Mouse (Mus musculus): ENCODE results near the gene Grm8. TPM values are rescaled to one million over a fixed set of nuclear protein-coding genes. Genes with fewer than 3 reads are reported as not detected.

Gene Grm8
- 2.6 and 3.7 TPM in 2 replicates for polyA plus RNA-seq (2015; fragmentation: Nextera tagmentation; extraction: Ambion mirVana)

GRCm38 (mm10) chr6:28135001-28135401 is at the start of gene Grm8:
Gene Grm8, minus strand, starts transcription at chr6:28135178.
- Histone ChIP-seq H3K27ac (ENCODE audit: low read length) (no peak within 1 kb of the TSS), H3K4me3 (ENCODE audit: low read length) (peak within 1 kb of the TSS; percentile 60), H3K36me3 (ENCODE audit: control insufficient read depth, insufficient read depth, low read length) (no peaks in the 10 kb centered on the region), H3K4me2 (ENCODE audit: low read depth, low read length) (peak within 1 kb of the TSS; percentile 96), H3K9ac (ENCODE audit: low read depth, low read length) (peak within 1 kb of the TSS; percentile 59), H3K27me3 (replicated peaks; ENCODE audit: control insufficient read depth, insufficient read depth, low read length) (peaks cover 37% of the 10 kb centered on the region), H3K9me3 (ENCODE audit: control insufficient read depth, low read length) (no peaks in the 10 kb centered on the region), H3K4me1 (ENCODE audit: control insufficient read depth, insufficient read depth, low read length) (peaks cover 12% of the 10 kb centered on the region; the same call in 1 of the 2 replicates)
- WGBS, result under 1% methylated on average over 42 of the region's 42 CpGs
- ATAC-seq, result peak; percentile 32

GRCm38 (mm10) chr6:28169851-28170539 is 35.0 kb upstream of the Grm8 start:
- 70% methylated on average over 19 of the region's 19 CpGs for WGBS
- no peaks in the 10 kb centered on the region for H3K9me3 ChIP-seq (ENCODE audit: control insufficient read depth, low read length)
- H3K9ac ChIP-seq (ENCODE audit: low read depth, low read length), result no peak overlapping the region
- ATAC-seq, result no peak
- H3K4me3 ChIP-seq (ENCODE audit: low read length), result no peak overlapping the region
- H3K4me1 ChIP-seq (ENCODE audit: control insufficient read depth, insufficient read depth, low read length), result no peaks in the 10 kb centered on the region
- H3K36me3 ChIP-seq (ENCODE audit: control insufficient read depth, insufficient read depth, low read length), result no peaks in the 10 kb centered on the region
- H3K4me2 ChIP-seq (ENCODE audit: low read depth, low read length), result no peak overlapping the region
- no peaks in the 10 kb centered on the region for H3K27me3 ChIP-seq (replicated peaks; ENCODE audit: control insufficient read depth, insufficient read depth, low read length)
- H3K27ac ChIP-seq (ENCODE audit: low read length), result no peak overlapping the region

- Histone ChIP-seq H3K27ac (ENCODE audit: low read length) (no peak overlapping the region), H3K9ac (ENCODE audit: low read depth, low read length) (no peak overlapping the region), H3K9me3 (ENCODE audit: control insufficient read depth, low read length) (no peaks in the 10 kb centered on the region), H3K4me1 (ENCODE audit: control insufficient read depth, insufficient read depth, low read length) (no peaks in the 10 kb centered on the region), H3K4me3 (ENCODE audit: low read length) (no peak overlapping the region), H3K27me3 (replicated peaks; ENCODE audit: control insufficient read depth, insufficient read depth, low read length) (no peaks in the 10 kb centered on the region), H3K36me3 (ENCODE audit: control insufficient read depth, insufficient read depth, low read length) (no peaks in the 10 kb centered on the region), H3K4me2 (ENCODE audit: low read depth, low read length) (no peak overlapping the region)
- no peak for ATAC-seq
- WGBS, result 72% methylated on average over 5 of the region's 5 CpGs
These were observed 25.4 kb upstream of the Grm8 start for GRCm38 (mm10) chr6:28160399-28160798.

GRCm38 (mm10) chr6:28146445-28146844 is 11.5 kb upstream of the Grm8 start:
- Histone ChIP-seq H3K4me3 (ENCODE audit: low read length) (no peak overlapping the region), H3K4me1 (ENCODE audit: control insufficient read depth, insufficient read depth, low read length) (no peaks in the 10 kb centered on the region), H3K27ac (ENCODE audit: low read length) (no peak overlapping the region), H3K36me3 (ENCODE audit: control insufficient read depth, insufficient read depth, low read length) (no peaks in the 10 kb centered on the region), H3K9ac (ENCODE audit: low read depth, low read length) (no peak overlapping the region), H3K9me3 (ENCODE audit: control insufficient read depth, low read length) (no peaks in the 10 kb centered on the region), H3K4me2 (ENCODE audit: low read depth, low read length) (no peak overlapping the region), H3K27me3 (replicated peaks; ENCODE audit: control insufficient read depth, insufficient read depth, low read length) (no peaks in the 10 kb centered on the region)
- 67% methylated on average over 6 of the region's 6 CpGs for WGBS
- ATAC-seq, result no peak

GRCm38 (mm10) chr6:28142332-28142731 is 7.4 kb upstream of the Grm8 start:
- ATAC-seq, result no peak
- 13% methylated on average over 2 of the region's 2 CpGs for WGBS
- Histone ChIP-seq H3K4me2 (ENCODE audit: low read depth, low read length) (no peak overlapping the region), H3K27me3 (replicated peaks; ENCODE audit: control insufficient read depth, insufficient read depth, low read length) (0 out of 2 replicates have a peak, but pooled peaks cover under 1% of the 10 kb centered on the region), H3K9me3 (ENCODE audit: control insufficient read depth, low read length) (no peaks in the 10 kb centered on the region), H3K4me1 (ENCODE audit: control insufficient read depth, insufficient read depth, low read length) (no peaks in the 10 kb centered on the region), H3K27ac (ENCODE audit: low read length) (no peak overlapping the region), H3K4me3 (ENCODE audit: low read length) (no peak overlapping the region), H3K9ac (ENCODE audit: low read depth, low read length) (no peak overlapping the region), H3K36me3 (ENCODE audit: control insufficient read depth, insufficient read depth, low read length) (no peaks in the 10 kb centered on the region)

- peak overlapping the region; percentile 96 for H3K4me2 ChIP-seq (ENCODE audit: low read depth, low read length)
- H3K4me1 ChIP-seq (ENCODE audit: control insufficient read depth, insufficient read depth, low read length), result peaks cover 12% of the 10 kb centered on the region; the same call in 1 of the 2 replicates
- peak; percentile 96 for ATAC-seq
- no peaks in the 10 kb centered on the region for H3K36me3 ChIP-seq (ENCODE audit: control insufficient read depth, insufficient read depth, low read length)
- H3K4me3 ChIP-seq (ENCODE audit: low read length), result peak overlapping the region; percentile 60
- H3K27me3 ChIP-seq (replicated peaks; ENCODE audit: control insufficient read depth, insufficient read depth, low read length), result peaks cover 37% of the 10 kb centered on the region
- H3K9ac ChIP-seq (ENCODE audit: low read depth, low read length), result peak overlapping the region; percentile 59
- no peak overlapping the region for H3K27ac ChIP-seq (ENCODE audit: low read length)
- no peaks in the 10 kb centered on the region for H3K9me3 ChIP-seq (ENCODE audit: control insufficient read depth, low read length)
- WGBS, result under 1% methylated on average over 37 of the region's 37 CpGs
These were observed 644 bp upstream of the Grm8 start for GRCm38 (mm10) chr6:28135411-28136233.

GRCm38 (mm10) chr6:28134251-28134801 is 652 bp downstream of the Grm8 start:
- Histone ChIP-seq H3K4me1 (ENCODE audit: control insufficient read depth, insufficient read depth, low read length) (peaks cover 12% of the 10 kb centered on the region; the same call in 1 of the 2 replicates), H3K9me3 (ENCODE audit: control insufficient read depth, low read length) (no peaks in the 10 kb centered on the region), H3K4me3 (ENCODE audit: low read length) (peak overlapping the region; percentile 60), H3K27ac (ENCODE audit: low read length) (no peak overlapping the region), H3K36me3 (ENCODE audit: control insufficient read depth, insufficient read depth, low read length) (no peaks in the 10 kb centered on the region), H3K9ac (ENCODE audit: low read depth, low read length) (peak overlapping the region; percentile 59), H3K4me2 (ENCODE audit: low read depth, low read length) (peak overlapping the region; percentile 96), H3K27me3 (replicated peaks; ENCODE audit: control insufficient read depth, insufficient read depth, low read length) (peaks cover 37% of the 10 kb centered on the region)
- ATAC-seq, result no peak
- WGBS, result 1% methylated on average over 20 of the region's 20 CpGs

GRCm38 (mm10) chr6:28133206-28134063 is 1.5 kb downstream of the Grm8 start:
- peaks cover 38% of the 10 kb centered on the region for H3K27me3 ChIP-seq (replicated peaks; ENCODE audit: control insufficient read depth, insufficient read depth, low read length)
- H3K4me1 ChIP-seq (ENCODE audit: control insufficient read depth, insufficient read depth, low read length), result peaks cover 12% of the 10 kb centered on the region; the same call in 1 of the 2 replicates
- H3K27ac ChIP-seq (ENCODE audit: low read length), result no peak overlapping the region
- peak overlapping the region; percentile 60 for H3K4me3 ChIP-seq (ENCODE audit: low read length)
- ATAC-seq, result no peak
- no peaks in the 10 kb centered on the region for H3K9me3 ChIP-seq (ENCODE audit: control insufficient read depth, low read length)
- H3K36me3 ChIP-seq (ENCODE audit: control insufficient read depth, insufficient read depth, low read length), result no peaks in the 10 kb centered on the region
- peak overlapping the region; percentile 96 for H3K4me2 ChIP-seq (ENCODE audit: low read depth, low read length)
- 2% methylated on average over 37 of the region's 38 CpGs for WGBS
- H3K9ac ChIP-seq (ENCODE audit: low read depth, low read length), result peak overlapping the region; percentile 40

All from intestine, embryonic 16.5 days (tissue).